19 mouse cellular contexts compared by ENCODE assay signal in the genomic region with DNA sequence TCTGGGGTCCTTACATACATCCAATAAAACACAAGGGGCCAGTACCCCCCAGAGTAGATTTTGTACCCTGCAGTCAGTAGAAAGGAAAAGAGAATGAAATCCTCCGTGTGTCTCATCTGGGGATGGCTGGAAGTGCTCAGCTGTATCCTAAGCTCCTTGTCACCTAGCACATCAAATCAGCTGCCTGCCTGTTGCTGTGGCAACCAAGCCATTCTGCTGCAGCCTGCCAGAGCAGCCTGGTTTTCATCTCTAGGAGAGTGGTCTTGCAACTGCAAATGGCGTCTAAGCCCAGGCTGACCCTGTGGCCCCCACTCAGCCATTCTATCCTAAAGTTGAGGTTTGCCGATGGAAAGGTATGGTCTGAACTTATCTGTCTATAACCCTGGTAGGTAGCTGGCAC. TPM values are rescaled to one million over a fixed set of nuclear protein-coding genes. Genes with fewer than 3 reads are reported as not detected.
A peak's percentile ranks its signal among the peaks of the same experiment; 100 is the strongest.
DNase-seq lines count a peak whose midpoint lies in the region; ATAC-seq lines count a peak whose summit lies in the region.
"Had no signal": no experiment of that assay in that cellular context is flagged by ENCODE, and none has a peak within 500 bp of the region (broad histone marks: within the 10 kb centered on the region; RNA-seq: fewer than 3 reads in every experiment).

No protein-coding gene starts in this region.

- peak; percentile 24 for DNase-seq in embryo, embryonic 10.5 days (ENCODE audit: low spot score)
- DNase-seq in midbrain, embryonic 10.5 days (ENCODE audit: low spot score), result peak; percentile 70
- no peak for DNase-seq in embryonic facial prominence, embryonic 10.5 days (ENCODE audit: low spot score)
- no peak for DNase-seq in ovary, postnatal 14 days (ENCODE audit: low spot score)
- DNase-seq: cerebellum, adult 11-12 months; gastrocnemius, adult 2 months; heart, adult 2 months; heart, postnatal 14 days; liver; lung, embryonic 14.5 days; thymus, adult 2 months had no signal

- ATAC-seq in forebrain, embryonic 16.5 days, result peak; percentile 66
- peak; percentile 45; the same call in 1 of the 2 replicates for ATAC-seq in neural tube, embryonic 15.5 days (ENCODE audit: low FRiP score)
- no peak for ATAC-seq in megakaryocyte progenitor cell, adult 5-6 weeks (replicated peaks; ENCODE audit: poor library complexity)
- ATAC-seq: intestine, postnatal 0 days had no signal

- H3K27ac ChIP-seq in forebrain, embryonic 16.5 days (ENCODE audit: low read length), result peak overlapping the region; percentile 63
- peak overlapping the region; percentile 55; the same call in 1 of the 2 replicates for H3K27ac ChIP-seq in midbrain, embryonic 10.5 days (replicated peaks)
- peak overlapping the region; percentile 75 for H3K27ac ChIP-seq in neural tube, embryonic 15.5 days (replicated peaks)
- H3K27ac ChIP-seq in embryonic facial prominence, embryonic 10.5 days (replicated peaks), result no peak overlapping the region
- H3K27ac ChIP-seq: gastrocnemius, adult 2 months; heart, adult 2 months had no signal

- H3K36me3 ChIP-seq in forebrain, embryonic 16.5 days (ENCODE audit: control insufficient read depth, insufficient read depth), result no peaks in the 10 kb centered on the region
- H3K36me3 ChIP-seq in midbrain, embryonic 10.5 days, result no peaks in the 10 kb centered on the region
- no peaks in the 10 kb centered on the region for H3K36me3 ChIP-seq in neural tube, embryonic 15.5 days
- 0 out of 2 replicates have a peak, but pooled peaks cover 4% of the 10 kb centered on the region for H3K36me3 ChIP-seq in embryonic facial prominence, embryonic 10.5 days (replicated peaks)

- H3K4me2 ChIP-seq in forebrain, embryonic 16.5 days (ENCODE audit: low read length), result no peak overlapping the region
- H3K4me2 ChIP-seq in neural tube, embryonic 15.5 days, result 0 out of 2 replicates have a peak overlapping the region, but pooled peaks have one; percentile 0
- H3K4me2 ChIP-seq: lung, embryonic 14.5 days had no signal

- peaks cover 14% of the 10 kb centered on the region for H3K27me3 ChIP-seq in forebrain, embryonic 16.5 days (replicated peaks; ENCODE audit: control insufficient read depth, insufficient read depth, low read length)
- peaks cover 46% of the 10 kb centered on the region for H3K27me3 ChIP-seq in midbrain, embryonic 10.5 days (ENCODE audit: low read depth, poor library complexity, severe bottlenecking)
- peaks cover 26% of the 10 kb centered on the region for H3K27me3 ChIP-seq in neural tube, embryonic 15.5 days (replicated peaks)
- peaks cover 55% of the 10 kb centered on the region for H3K27me3 ChIP-seq in embryonic facial prominence, embryonic 10.5 days (replicated peaks; ENCODE audit: low read depth, poor library complexity, severe bottlenecking)

- no peak overlapping the region for H3K9ac ChIP-seq in forebrain, embryonic 16.5 days (replicated peaks; ENCODE audit: low read depth, low read length)
- no peak overlapping the region for H3K9ac ChIP-seq in neural tube, embryonic 15.5 days (replicated peaks)
- H3K9ac ChIP-seq: lung, embryonic 14.5 days had no signal

- H3K9me3 ChIP-seq in forebrain, embryonic 16.5 days (ENCODE audit: control insufficient read depth, low read length), result no peaks in the 10 kb centered on the region
- no peaks in the 10 kb centered on the region for H3K9me3 ChIP-seq in midbrain, embryonic 10.5 days (replicated peaks)
- H3K9me3 ChIP-seq in neural tube, embryonic 15.5 days (replicated peaks), result no peaks in the 10 kb centered on the region
- H3K9me3 ChIP-seq in embryonic facial prominence, embryonic 10.5 days, result no peaks in the 10 kb centered on the region

- no peak overlapping the region for H3K4me3 ChIP-seq in forebrain, embryonic 16.5 days (replicated peaks; ENCODE audit: low read length)
- peak overlapping the region; percentile 23; the same call in 1 of the 2 replicates for H3K4me3 ChIP-seq in midbrain, embryonic 10.5 days
- no peak overlapping the region for H3K4me3 ChIP-seq in neural tube, embryonic 15.5 days (replicated peaks)
- no peak overlapping the region for H3K4me3 ChIP-seq in embryonic facial prominence, embryonic 10.5 days
- H3K4me3 ChIP-seq: erythroblast, embryonic 14.5 days; gastrocnemius, adult 2 months; heart, adult 2 months had no signal

- 30% methylated on average over 3 of the region's 3 CpGs for WGBS in forebrain, embryonic 16.5 days
- WGBS in midbrain, embryonic 10.5 days, result 22% methylated on average over 3 of the region's 3 CpGs
- WGBS in neural tube, embryonic 15.5 days, result 24% methylated on average over 3 of the region's 3 CpGs
- 46% methylated on average over 3 of the region's 3 CpGs for WGBS in embryonic facial prominence, embryonic 10.5 days

- H3K4me1 ChIP-seq in forebrain, embryonic 16.5 days (replicated peaks; ENCODE audit: control insufficient read depth, insufficient read depth, low read length), result peaks cover 26% of the 10 kb centered on the region
- peaks cover 52% of the 10 kb centered on the region for H3K4me1 ChIP-seq in midbrain, embryonic 10.5 days
- peaks cover 47% of the 10 kb centered on the region for H3K4me1 ChIP-seq in neural tube, embryonic 15.5 days
- H3K4me1 ChIP-seq in embryonic facial prominence, embryonic 10.5 days, result peaks cover 38% of the 10 kb centered on the region

RNA-seq across cellular contexts. Expression of gene Baiap3, which starts 3.5 kb away (rescaled TPM):
- 7.9 and 22.5 TPM in 2 replicates for polyA plus RNA-seq in forebrain, embryonic 16.5 days (2015; fragmentation: Nextera tagmentation; extraction: Ambion mirVana)
- polyA plus RNA-seq in midbrain, embryonic 10.5 days (2016; fragmentation: Nextera tagmentation; extraction: Ambion mirVana), result 2.3 and 2.4 TPM in 2 replicates
- 9.9 and 10.3 TPM in 2 replicates for polyA plus RNA-seq in neural tube, embryonic 15.5 days (2015; fragmentation: Nextera tagmentation; extraction: Ambion mirVana)
- 0.67 and 0.94 TPM in 2 replicates for polyA plus RNA-seq in embryonic facial prominence, embryonic 10.5 days (2016; fragmentation: Nextera tagmentation; extraction: Ambion mirVana)
- total RNA-seq in megakaryocyte progenitor cell, adult 5-6 weeks (2015), result 1.2 and 3.8 TPM in 2 replicates
- 3.7 and 6.1 TPM in 2 replicates for total RNA-seq in megakaryocyte progenitor cell, adult 5-6 weeks (2017)
- polyA plus RNA-seq: erythroblast, embryonic 14.5 days had no signal

RNA-seq across cellular contexts. Expression of gene Tsr3, which starts 12.7 kb away (rescaled TPM):
- 62.2 and 62.9 TPM in 2 replicates for polyA plus RNA-seq in forebrain, embryonic 16.5 days (2015; fragmentation: Nextera tagmentation; extraction: Ambion mirVana)
- 74.6 and 80.4 TPM in 2 replicates for polyA plus RNA-seq in midbrain, embryonic 10.5 days (2016; fragmentation: Nextera tagmentation; extraction: Ambion mirVana)
- polyA plus RNA-seq in neural tube, embryonic 15.5 days (2015; fragmentation: Nextera tagmentation; extraction: Ambion mirVana), result 57.8 and 60.2 TPM in 2 replicates
- 75.4 and 78.6 TPM in 2 replicates for polyA plus RNA-seq in embryonic facial prominence, embryonic 10.5 days (2016; fragmentation: Nextera tagmentation; extraction: Ambion mirVana)
- total RNA-seq in megakaryocyte progenitor cell, adult 5-6 weeks (2015), result 14.9 and 15.2 TPM in 2 replicates
- total RNA-seq in megakaryocyte progenitor cell, adult 5-6 weeks (2017), result 28.1 and 30.7 TPM in 2 replicates

RNA-seq across cellular contexts. Expression of gene Gnptg, which starts 12.7 kb away (rescaled TPM):
- 83.8 and 99.9 TPM in 2 replicates for polyA plus RNA-seq in forebrain, embryonic 16.5 days (2015; fragmentation: Nextera tagmentation; extraction: Ambion mirVana)
- polyA plus RNA-seq in midbrain, embryonic 10.5 days (2016; fragmentation: Nextera tagmentation; extraction: Ambion mirVana), result 67.0 and 75.3 TPM in 2 replicates
- polyA plus RNA-seq in neural tube, embryonic 15.5 days (2015; fragmentation: Nextera tagmentation; extraction: Ambion mirVana), result 99.6 and 110 TPM in 2 replicates
- 36.1 and 41.5 TPM in 2 replicates for polyA plus RNA-seq in embryonic facial prominence, embryonic 10.5 days (2016; fragmentation: Nextera tagmentation; extraction: Ambion mirVana)
- 24.3 and 24.4 TPM in 2 replicates for total RNA-seq in megakaryocyte progenitor cell, adult 5-6 weeks (2015)
- 17.2 and 20.8 TPM in 2 replicates for total RNA-seq in megakaryocyte progenitor cell, adult 5-6 weeks (2017)

RNA-seq across cellular contexts. Expression of gene Ube2i, which starts 21.8 kb away (rescaled TPM):
- 635 and 668 TPM in 2 replicates for polyA plus RNA-seq in forebrain, embryonic 16.5 days (2015; fragmentation: Nextera tagmentation; extraction: Ambion mirVana)
- 879 and 915 TPM in 2 replicates for polyA plus RNA-seq in midbrain, embryonic 10.5 days (2016; fragmentation: Nextera tagmentation; extraction: Ambion mirVana)
- 400 and 434 TPM in 2 replicates for polyA plus RNA-seq in neural tube, embryonic 15.5 days (2015; fragmentation: Nextera tagmentation; extraction: Ambion mirVana)
- polyA plus RNA-seq in embryonic facial prominence, embryonic 10.5 days (2016; fragmentation: Nextera tagmentation; extraction: Ambion mirVana), result 952 and 961 TPM in 2 replicates
- 355 and 376 TPM in 2 replicates for total RNA-seq in megakaryocyte progenitor cell, adult 5-6 weeks (2015)
- 305 and 308 TPM in 2 replicates for total RNA-seq in megakaryocyte progenitor cell, adult 5-6 weeks (2017)

RNA-seq across cellular contexts. Expression of gene Prss34, which starts 45.6 kb away (rescaled TPM):
- polyA plus RNA-seq in forebrain, embryonic 16.5 days (2015; fragmentation: Nextera tagmentation; extraction: Ambion mirVana), result not detected in 2 replicates
- polyA plus RNA-seq in midbrain, embryonic 10.5 days (2016; fragmentation: Nextera tagmentation; extraction: Ambion mirVana), result not detected in 2 replicates
- polyA plus RNA-seq in neural tube, embryonic 15.5 days (2015; fragmentation: Nextera tagmentation; extraction: Ambion mirVana), result 0.13 and 0.14 TPM in 2 replicates
- polyA plus RNA-seq in embryonic facial prominence, embryonic 10.5 days (2016; fragmentation: Nextera tagmentation; extraction: Ambion mirVana), result not detected in 2 replicates
- 18.7 and 31.2 TPM in 2 replicates for total RNA-seq in megakaryocyte progenitor cell, adult 5-6 weeks (2015)
- total RNA-seq in megakaryocyte progenitor cell, adult 5-6 weeks (2017), result 4.5 and 23.9 TPM in 2 replicates
- total RNA-seq: CH12.LX; left cerebral cortex, postnatal 10 days had no signal
- polyA plus RNA-seq: cortical plate, adult 2 months had no signal

Comparison
In these comparisons a context has a peak if more than half of its experiments do, and no peak if none do; other contexts are left out.
1. DNase-seq: peak in embryo, embryonic 10.5 days (single experiment) and midbrain, embryonic 10.5 days (single experiment); none in embryonic facial prominence, embryonic 10.5 days (single experiment) and ovary, postnatal 14 days (single experiment).